Mouse (Mus musculus) cerebellum, adult 2 months (tissue): ENCODE measurements at regions not wholly inside any gene's neighbourhood (a gene's known extent, or its start where the extent isn't known, plus 50 kb on each side); places are given as distances from the start of the nearest gene placed in this dataset.
"Not testable (repeated sequence)": the region's sequence is repeated elsewhere in the genome, so short reads cannot be mapped to it uniquely, and the experiment has no call there.

Experiments
- DNase-seq, 2 experiments: peaks; one replicate each; pipeline ENCODE4 v3.0.0; 2021
- H3K27ac ChIP-seq: fragments of 200-500 bp; 2 replicates; pipeline ENCODE4 v1.5.1; 2012; ENCODE audit warnings: low read length, control low read depth, inconsistent platforms; ENCODE audit not compliant: insufficient read depth
- H3K27me3 ChIP-seq: fragments of 200-500 bp; 2 replicates; pipeline ENCODE4 v1.6.1; 2012; ENCODE audit warnings: inconsistent platforms, mild to moderate bottlenecking, low read length, moderate library complexity; ENCODE audit not compliant: control insufficient read depth, insufficient read depth
- H3K4me1 ChIP-seq: fragments of 200-500 bp; 2 replicates; pipeline ENCODE4 v1.6.1; 2011; ENCODE audit warnings: low read length; ENCODE audit not compliant: control insufficient read depth, insufficient read depth
- H3K4me3 ChIP-seq: fragments of 200-500 bp; replicated peaks from 2 replicates; pipeline ENCODE3; 2011; ENCODE audit warnings: mild to moderate bottlenecking, low read depth, low read length, control low read depth; ENCODE audit not compliant: insufficient read depth
- CTCF ChIP-seq: fragments of 200-500 bp; IDR thresholded peaks from 2 replicates; pipeline ENCODE4 v1.5.1; 2011; ENCODE audit warnings: low read depth, mild to moderate bottlenecking, control low read depth, low read length, moderate library complexity, borderline replicate concordance; ENCODE audit not compliant: insufficient read depth
- POLR2A ChIP-seq: fragments of 200-500 bp; IDR thresholded peaks from 2 replicates; pipeline ENCODE4 v1.6.1; 2011; ENCODE audit warnings: low read length, control low read depth, borderline replicate concordance; ENCODE audit not compliant: insufficient read depth
- WGBS: fragments of 180-500 bp; shearing (Covaris S2); methylation state at CpG from one replicate; pipeline ENCODE4 v1.1.7; 2018; 5-methylcytosine and 5-hydroxymethylcytosine counted together

DNA sequence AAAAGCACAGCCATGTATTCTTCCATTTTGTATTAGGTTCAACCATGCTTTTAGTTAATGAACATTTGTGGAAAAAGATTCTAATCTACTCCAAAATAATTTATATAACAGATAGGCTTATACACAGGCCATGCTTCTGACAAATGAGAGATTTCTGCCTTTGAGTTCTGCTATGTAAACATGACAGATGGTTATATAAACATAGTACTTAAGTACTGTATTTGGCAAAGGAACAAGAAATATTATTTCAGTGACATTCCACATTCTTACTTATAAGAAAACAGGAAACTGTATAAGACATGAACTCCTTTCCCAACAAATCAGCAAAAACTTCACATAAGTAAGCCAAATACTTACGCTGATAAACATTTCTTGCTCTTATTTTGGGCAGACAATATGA is 683.5 kb upstream of the Nr2f1 start:
- no peak for TF ChIP-seq CTCF
- TF ChIP-seq POLR2A: no peak
- no peak for DNase-seq
- H3K4me1 ChIP-seq: no peaks in the 10 kb centered on the region
- no peaks in the 10 kb centered on the region for H3K27me3 ChIP-seq
- no peak overlapping the region for H3K4me3 ChIP-seq
- no peak overlapping the region for H3K27ac ChIP-seq
- WGBS: 96% methylated on average over 1 of the region's 1 CpGs

DNA sequence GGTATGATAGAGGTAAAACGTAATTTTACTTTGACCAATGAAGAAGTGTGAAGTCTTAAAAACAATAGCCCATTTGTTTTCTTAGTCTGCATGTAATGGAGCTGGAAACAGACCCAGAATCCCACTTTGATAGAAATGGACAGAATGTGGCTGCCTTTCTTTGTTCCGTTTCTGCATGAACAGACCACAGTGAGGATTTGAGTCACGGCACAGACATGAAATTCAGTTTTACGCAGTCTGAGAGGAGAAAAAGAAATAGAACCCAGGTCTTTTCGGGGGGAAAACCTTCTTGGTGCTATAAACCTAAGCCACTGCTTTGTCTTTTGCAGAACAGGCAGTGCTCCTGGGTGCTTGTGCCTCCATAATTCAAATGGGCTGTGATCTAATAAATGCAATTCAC is 673.0 kb upstream of the Nr2f1 start:
- Histone ChIP-seq H3K27me3 (no peaks in the 10 kb centered on the region), H3K4me1 (no peaks in the 10 kb centered on the region), H3K4me3 (no peak overlapping the region), H3K27ac (no peak overlapping the region)
- WGBS: 44% methylated on average over 5 of the region's 5 CpGs
- no peak for DNase-seq
- no peak for TF ChIP-seq CTCF
- no peak for TF ChIP-seq POLR2A

DNA sequence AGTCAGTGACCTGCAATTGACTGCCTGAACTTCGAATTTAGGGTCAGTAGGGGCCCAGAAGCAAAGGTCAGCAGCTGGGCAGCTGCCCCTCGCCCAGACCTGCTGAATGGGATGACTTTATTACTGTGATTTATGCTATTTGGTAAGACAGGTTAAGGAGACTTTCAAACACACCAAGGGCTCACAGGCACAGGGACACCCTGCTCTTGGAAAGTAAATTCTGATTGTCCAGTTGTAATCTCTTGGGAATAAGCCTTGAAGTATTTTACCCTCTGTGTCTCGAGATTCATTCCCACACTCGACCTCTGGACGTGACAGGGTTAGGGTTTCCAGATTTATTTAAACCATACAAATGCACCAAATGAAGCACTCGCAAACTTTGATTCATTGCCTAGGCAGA is 672.4 kb upstream of the Nr2f1 start:
- no peak for DNase-seq
- H3K27ac ChIP-seq: no peak overlapping the region
- H3K4me3 ChIP-seq: no peak overlapping the region
- TF ChIP-seq POLR2A (no peak), CTCF (no peak)
- no peaks in the 10 kb centered on the region for H3K4me1 ChIP-seq
- H3K27me3 ChIP-seq: no peaks in the 10 kb centered on the region
- 55% methylated on average over 6 of the region's 6 CpGs for WGBS

DNA sequence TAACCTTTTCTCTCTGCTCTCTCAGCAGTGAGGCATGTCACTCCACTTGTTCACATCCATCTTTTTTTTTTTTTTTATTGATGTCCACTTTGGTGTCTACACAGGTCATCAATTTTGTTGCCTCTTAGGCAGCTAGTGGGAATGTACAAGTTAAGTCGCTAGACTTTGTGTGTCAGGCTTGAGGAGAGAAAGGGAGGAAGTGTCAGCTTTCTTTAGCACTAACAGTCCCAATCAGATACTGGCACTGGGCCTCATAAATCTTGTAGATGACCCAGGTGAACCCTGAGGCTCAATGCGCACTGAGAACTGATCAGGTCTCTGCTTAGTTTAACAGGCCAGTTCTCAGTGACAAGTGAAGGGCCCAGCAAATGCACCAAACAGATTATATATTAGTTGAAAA is 671.7 kb upstream of the Nr2f1 start:
- WGBS: 84% methylated on average over 2 of the region's 2 CpGs
- H3K4me3 ChIP-seq: no peak overlapping the region
- H3K27me3 ChIP-seq: no peaks in the 10 kb centered on the region
- H3K4me1 ChIP-seq: no peaks in the 10 kb centered on the region
- DNase-seq: no peak
- no peak overlapping the region for H3K27ac ChIP-seq
- TF ChIP-seq CTCF (no peak), POLR2A (no peak)

DNA sequence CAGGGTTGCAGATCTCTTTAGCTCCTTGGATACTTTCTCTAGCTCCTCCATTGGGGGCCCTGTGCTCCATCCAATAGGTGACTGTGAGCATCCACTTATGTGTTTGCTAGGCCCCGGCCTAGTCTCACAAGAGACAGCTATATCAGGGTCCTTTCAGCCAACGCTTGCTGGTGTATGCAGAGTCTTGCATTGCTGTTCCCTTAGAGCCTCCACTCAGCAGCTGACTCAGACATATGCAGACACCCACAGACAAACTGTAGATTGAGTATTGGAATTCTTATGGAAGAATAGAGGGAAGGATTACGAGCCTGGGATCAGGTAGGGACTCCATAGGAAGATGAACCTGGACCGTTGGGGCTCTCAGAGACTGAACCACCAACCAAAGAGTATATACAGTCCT is 624.8 kb upstream of the Nr2f1 start:
- H3K27ac ChIP-seq, H3K4me3 ChIP-seq, H3K27me3 ChIP-seq, DNase-seq, H3K4me1 ChIP-seq: not testable (repeated sequence)
- whole genome bisulfite sequencing: 93% methylated on average over 4 of the region's 4 CpGs

DNA sequence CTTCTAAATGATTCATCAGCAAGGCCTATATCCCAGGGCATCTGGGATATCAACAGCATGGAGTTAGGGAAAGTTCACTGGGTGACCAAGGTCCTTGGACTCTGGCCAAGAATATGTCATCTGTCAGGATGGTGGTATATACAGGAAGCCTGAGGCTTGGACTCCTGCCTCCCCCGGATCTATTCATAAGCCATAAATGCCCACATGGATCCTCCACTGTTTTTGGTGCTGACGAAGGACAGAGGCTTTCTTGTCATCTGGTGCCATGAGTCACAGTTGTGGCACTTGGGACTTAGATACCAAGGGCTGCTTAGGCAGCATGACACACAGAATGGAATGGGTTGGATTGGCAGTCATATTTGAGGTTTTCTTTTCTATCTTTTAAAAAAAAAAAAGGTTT is 610.1 kb upstream of the Nr2f1 start:
- no peak overlapping the region for H3K27ac ChIP-seq
- no peaks in the 10 kb centered on the region for H3K27me3 ChIP-seq
- H3K4me1 ChIP-seq: no peaks in the 10 kb centered on the region
- no peak for DNase-seq
- WGBS: 6% methylated on average over 2 of the region's 2 CpGs
- TF ChIP-seq CTCF: no peak
- no peak for TF ChIP-seq POLR2A
- H3K4me3 ChIP-seq: no peak overlapping the region

DNA sequence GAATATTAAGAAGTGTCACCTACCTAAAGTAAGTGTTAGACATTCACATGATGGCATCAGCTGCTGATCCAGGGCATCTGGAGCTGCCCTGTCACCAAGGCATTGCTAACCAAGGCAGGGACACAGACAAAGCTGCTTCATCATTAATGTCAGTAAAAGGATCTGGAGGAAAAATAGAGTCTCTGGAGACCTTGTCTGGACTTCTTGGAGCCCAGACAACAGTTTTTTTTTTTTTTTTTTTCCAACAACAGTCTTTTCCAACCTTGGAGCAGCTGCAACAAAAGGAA is 603.2 kb upstream of the Nr2f1 start:
- Histone ChIP-seq H3K4me1 (no peaks in the 10 kb centered on the region), H3K27me3 (no peaks in the 10 kb centered on the region), H3K4me3 (no peak overlapping the region), H3K27ac (no peak overlapping the region)
- TF ChIP-seq POLR2A (no peak), CTCF (no peak)
- no peak for DNase-seq

DNA sequence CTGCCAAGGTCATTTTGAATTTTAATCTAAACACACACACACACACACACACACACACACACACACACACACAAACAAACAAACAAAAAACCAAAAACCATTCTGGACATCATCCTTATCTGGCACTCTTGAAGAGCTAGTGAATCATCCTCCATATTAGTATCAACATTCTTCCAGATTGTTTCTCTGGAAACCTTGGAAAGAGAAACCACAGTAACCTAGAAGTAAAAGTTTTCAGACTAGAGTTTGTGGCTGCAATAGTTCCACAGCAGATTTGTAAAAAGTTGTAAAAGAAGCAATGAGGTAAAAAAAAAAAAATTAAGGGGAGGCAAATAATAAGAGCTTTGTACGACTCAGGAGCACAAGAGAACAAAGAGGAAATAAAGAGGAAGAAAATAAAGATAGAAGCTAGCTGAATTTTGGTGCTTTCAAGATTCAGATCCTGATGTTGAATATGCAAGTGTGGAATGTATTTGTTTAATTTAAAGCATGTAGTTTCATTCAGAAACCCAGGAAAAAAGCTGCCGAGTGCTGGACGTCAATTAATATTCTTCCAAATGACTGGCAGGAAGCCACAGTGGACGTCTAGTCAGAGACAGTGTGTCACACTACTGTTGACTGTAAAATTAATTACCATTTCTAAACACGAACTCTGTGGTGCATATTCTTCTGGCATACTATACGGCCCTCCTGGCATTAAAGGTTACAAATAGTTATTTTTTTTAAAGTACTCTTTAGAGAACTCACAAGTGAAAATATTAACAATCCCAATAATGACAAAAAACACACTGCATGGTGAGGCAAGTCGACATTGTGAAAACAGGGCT is 602.7 kb upstream of the Nr2f1 start:
- 12% methylated on average over 7 of the region's 7 CpGs for WGBS
- Histone ChIP-seq H3K27me3 (no peaks in the 10 kb centered on the region), H3K4me1 (no peaks in the 10 kb centered on the region), H3K27ac (no peak overlapping the region), H3K4me3 (no peak overlapping the region)
- TF ChIP-seq CTCF (no peak), POLR2A (no peak)
- no peak for DNase-seq

DNA sequence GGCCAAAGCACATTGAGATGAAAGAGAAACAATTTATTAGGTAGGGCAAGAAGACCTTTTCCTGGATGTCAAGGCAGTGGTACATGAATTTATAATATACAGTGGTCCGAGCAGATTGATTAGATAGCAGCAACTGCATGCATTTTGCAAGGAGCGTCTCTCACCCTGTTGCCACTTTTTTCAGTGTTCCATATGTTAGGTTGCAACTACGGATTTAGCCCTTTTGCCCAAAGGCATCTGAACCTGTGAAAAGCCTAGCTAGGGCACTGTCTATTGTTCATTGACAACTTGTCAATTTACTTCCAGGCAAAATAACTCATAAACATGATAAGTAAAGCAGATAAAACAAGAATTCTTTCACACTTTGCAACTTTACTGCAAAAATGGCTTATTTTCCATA is 600.1 kb upstream of the Nr2f1 start:
- Histone ChIP-seq H3K4me1 (no peaks in the 10 kb centered on the region), H3K27me3 (no peaks in the 10 kb centered on the region), H3K27ac (no peak overlapping the region), H3K4me3 (no peak overlapping the region)
- 79% methylated on average over 3 of the region's 3 CpGs for WGBS
- TF ChIP-seq POLR2A: no peak
- TF ChIP-seq CTCF: no peak
- no peak for DNase-seq
